Mouse (Mus musculus): ENCODE results near the gene Kif5a.
"Not testable (repeated sequence)": the region's sequence is repeated elsewhere in the genome, so short reads cannot be mapped to it uniquely, and the experiment has no call there.

Gene Kif5a

DNA sequence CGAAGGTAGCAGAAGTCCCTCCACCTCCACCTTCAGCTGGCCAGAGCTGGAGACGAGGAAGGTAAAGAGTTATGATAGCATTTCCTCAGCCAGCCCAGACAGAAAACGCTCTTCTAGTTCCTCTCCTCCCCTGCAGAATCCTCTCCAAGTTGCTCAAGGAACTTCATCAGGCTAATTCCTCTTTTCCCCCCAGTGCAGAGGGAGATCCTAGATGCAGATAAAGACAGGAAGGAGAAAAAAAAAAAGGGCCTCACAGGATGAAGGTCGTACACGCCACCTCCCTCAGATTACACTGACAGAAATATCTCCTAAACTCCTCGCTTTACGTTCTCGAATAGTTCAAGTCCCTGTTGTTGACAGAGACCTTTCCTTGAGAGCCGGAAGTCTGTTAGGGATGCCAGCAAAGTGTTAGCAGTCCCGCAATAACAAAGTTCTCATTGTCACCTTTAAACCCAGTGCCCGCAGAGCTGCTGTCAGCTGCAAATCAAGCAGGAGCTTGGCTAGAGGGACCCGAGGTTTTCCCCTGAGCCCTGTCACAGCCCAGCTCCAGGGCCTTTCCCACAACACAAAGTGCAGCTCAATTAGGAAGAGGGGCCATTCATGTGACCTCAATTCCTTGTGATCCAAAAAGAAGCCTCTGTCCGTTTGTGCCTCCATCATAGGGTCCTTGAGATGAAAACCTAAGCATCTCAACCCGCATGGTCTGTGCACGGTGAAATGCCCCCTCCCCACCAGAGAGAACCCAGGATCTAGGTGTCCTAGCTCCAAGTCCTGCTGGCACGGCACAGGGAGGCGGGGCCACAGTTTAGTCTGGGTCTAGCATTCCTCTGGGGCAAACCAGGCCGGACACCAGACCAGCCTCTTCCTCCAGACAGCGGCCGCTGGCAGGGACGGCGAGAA is 68.5 kb downstream of the Kif5a start:
- peak; percentile 77 for DNase-seq (ENCODE audit: extremely low read depth, insufficient read length, low spot score)

DNA sequence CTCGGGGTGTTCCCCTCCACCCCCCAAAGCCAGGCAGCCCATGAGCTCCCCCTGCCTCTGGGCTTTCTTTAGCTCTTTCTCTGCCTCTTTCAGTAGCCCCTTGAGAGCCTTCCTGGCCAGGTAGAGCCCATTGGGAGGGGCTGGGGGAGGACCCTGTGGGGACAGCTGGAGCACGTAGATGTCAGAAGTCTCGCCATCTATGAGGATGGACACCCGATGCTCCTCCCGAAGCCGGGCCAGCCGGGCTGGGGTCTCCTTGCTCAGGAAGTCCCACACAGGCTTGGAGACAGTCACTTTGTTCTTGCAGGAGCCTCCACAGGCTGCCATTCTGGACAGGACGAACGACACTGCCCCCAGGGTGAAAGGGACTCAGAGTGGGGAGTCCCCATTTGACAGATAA is 70.1 kb downstream of the Kif5a start:
- DNase-seq (ENCODE audit: extremely low read depth, insufficient read length, low spot score) = no peak

DNA sequence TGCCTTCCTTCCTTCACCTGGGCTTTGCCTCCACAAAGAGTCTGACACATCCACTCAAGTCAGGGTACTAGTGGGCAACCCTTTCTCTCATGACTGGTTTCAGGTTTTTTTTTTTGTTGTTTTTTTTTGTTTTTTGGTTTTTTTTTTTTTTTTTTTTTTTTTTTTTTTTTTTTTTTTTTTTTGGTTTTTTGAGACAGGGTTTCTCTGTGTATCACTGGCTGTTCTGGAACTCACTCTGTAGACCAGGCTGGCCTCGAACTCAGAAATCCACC is 71.2 kb downstream of the Kif5a start:
- not testable (repeated sequence) for DNase-seq (ENCODE audit: extremely low read depth, insufficient read length, low spot score)

DNA sequence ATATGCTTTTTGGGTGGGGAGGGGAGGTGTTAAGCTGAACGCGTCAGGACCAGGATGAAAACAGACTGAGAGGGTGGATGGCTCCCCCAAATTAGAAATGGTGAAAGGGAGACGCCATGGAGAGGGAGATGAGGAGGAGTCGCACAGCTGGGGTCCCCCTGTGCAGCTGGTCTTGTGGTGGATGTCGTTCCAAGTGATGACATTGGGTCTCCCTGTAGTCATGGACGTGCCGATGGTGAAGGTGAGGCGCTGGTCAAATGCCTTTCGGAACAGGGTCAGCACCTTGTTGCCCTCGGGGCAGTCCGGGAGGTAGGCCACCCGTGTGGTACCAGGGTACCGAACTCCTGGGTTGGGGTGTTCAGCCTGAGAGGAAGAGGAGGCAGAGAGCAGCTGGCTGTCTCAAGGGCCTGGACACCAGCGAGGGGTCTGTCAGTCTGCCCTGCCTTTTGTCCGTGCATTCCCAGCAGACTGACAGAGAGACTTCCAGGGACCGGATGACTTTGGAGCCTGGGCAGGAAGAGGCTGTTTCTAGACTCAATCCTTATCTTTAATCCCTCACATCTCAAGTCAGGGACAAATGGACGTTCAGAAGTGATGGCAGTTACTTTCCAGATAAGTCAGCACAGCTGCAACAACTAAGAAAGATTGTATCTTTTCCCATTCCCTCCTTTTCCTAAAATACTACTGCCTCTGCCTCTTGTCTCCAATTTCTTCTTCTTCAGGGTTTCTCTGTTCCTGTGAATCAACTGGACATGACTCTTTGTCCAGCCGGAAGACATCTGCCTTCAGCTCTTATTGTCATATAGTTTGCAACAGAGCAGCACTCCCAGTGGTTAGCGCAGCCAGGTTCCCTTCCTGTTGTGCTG is 71.7 kb downstream of the Kif5a start:
- DNase-seq (ENCODE audit: extremely low read depth, insufficient read length, low spot score) = no peak

DNA sequence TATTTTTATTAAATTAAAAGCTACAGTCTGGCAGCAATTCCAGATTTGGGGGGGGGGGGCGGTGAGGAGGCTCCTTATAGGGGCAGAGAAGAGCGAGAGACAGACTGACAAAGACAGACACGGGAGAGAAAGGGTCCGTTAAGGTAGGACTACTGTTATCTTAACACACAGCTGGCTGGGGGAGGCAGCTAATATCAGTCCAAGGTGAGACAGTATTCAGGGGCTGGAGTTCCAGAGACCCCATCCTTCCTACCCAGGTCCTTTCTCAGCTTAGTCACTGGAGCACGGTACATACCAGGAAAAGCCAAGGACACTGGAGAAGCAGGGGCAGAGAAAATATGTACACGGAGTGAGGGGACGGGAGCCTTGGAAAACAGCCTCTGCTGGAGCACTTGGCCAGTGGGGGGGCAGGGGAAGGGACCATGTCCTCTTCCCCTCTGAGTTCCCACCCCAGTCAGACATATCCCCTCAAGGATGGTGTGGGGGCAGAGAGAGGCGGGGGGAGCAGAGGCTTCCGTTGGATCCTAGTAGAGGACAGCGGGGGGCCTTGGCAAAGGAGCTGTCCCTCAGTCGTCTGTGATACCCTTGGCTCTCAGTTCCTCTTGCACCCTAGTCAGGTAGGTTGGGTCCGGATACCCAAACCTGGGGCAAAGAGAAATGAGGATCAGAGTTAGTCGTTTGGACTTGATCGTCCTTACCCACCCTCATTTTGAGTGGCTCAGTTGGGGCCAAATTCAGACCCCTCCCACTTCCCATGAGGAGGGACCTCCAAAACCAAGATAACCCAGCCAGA is 72.6 kb downstream of the Kif5a start:
- DNase-seq (ENCODE audit: extremely low read depth, insufficient read length, low spot score) = no peak

DNA sequence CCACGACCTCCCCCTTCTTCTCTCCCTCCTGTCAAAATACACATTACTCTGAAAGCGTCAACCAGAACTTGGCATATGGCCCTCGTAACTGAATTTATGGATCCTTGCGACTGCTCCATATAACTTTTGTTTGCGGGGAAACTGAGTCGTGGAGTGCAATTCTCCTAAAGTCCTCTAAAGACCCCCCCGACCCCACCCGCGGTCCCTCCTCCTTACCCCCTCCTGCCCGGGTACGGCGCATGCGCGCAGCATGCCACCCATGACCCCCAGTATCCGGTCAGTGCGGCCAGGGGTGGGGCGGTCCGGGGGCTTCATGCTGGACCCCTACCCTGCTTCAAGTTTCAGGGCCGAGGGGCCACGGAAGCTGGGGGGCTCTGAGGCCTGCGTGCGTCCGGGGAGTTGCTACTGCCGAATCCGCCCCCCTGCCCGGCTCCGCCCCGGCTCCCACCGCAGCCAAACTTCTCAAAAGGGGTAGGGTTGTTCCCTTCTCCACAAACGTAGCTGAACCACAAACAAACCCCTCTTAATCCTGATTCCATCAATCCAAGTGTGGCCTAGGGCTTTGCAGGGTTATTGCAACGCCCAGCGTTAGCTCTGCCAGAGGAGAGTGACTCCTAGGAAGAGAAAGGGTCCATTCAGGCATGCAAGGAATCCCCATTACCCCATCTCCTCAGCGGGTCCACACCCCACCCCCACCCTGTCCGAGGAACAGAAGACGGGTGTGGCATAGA is 73.3 kb downstream of the Kif5a start, which contains the start of gene Arhgef25:
TSS of gene Arhgef25 (minus strand) at position 433 of the 731 bp plus-strand sequence.
- DNase-seq (ENCODE audit: extremely low read depth, insufficient read length, low spot score) = no peak

DNA sequence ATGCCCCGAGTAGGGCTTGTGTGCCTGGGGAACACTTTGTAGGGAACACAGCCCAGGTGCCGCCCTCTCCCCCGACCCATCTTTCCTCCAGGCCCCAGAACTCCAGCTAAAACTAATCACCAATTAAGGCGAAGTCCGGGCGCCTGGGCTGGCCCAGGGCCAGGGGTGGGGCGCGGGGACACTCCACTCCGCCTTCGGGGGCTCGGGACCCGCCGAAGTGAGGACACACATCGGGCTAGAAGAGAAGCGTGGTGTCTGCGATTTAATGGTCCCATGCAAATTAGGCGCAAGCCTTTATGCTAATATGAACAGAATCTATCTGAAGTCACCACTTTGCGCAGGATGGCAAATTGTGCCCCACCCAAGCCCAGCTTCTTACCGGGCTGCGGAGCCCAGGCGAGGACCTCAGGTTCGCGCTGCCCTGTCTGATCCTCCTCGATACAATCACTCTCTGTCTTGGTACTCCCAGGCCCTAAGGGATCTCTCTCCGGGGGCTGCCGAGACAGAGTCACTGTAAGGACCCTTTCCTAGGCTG is 74.0 kb downstream of the Kif5a start:
- DNase-seq (ENCODE audit: extremely low read depth, insufficient read length, low spot score) = no peak

DNA sequence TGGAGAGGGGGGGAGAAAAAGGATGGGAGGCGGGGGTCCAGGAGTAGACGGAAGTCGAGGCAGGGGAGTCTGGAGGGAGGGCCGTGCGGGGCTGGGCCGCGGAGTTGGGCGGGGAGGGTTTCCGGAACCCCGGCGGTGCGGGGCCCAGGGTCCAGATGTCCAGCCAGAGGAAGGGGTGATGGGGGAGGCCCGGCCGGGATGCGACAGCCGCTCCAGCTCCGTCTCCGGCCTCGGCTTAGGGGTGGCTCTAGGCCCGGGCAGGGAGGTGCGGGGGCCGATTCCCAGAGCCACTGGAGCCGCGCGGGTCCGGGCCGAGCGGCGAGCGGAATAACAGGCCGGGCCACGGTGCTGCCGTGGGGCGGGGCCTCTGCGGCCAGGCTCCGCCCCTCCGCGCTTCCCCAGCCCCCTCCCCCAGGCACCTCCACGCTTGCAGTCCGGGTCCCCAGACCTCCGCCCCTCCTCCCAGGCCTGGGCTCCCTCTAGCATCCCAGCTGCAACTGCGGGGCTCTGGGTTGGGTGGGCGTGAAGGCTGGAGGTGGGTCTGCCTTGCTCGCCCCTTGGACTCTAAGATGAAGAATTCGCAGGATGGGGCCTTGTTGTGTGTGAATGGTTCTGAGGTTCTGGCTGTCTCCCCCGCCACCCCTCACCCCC is 74.6 kb downstream of the Kif5a start:
- peak; percentile 87 for DNase-seq (ENCODE audit: extremely low read depth, insufficient read length, low spot score)

DNA sequence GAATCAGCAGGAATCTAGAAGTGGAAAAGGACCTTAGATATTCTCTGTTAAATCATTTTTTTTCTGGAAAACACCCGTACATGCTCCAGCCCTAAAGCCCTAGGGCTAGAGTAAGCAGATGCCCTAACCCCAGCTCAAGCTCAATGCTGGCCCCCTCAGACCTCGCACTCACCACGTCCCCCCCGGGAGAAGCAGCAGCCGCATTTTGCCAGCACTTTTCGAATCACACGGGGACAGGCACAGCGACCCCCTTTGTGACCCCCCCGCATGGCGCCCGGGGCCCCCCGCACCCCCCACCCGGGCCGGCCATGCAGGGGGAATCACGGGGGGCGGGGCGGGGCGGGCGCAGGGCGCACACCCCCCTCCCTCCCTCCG is 75.1 kb downstream of the Kif5a start:
- DNase-seq (ENCODE audit: extremely low read depth, insufficient read length, low spot score) = no peak

DNA sequence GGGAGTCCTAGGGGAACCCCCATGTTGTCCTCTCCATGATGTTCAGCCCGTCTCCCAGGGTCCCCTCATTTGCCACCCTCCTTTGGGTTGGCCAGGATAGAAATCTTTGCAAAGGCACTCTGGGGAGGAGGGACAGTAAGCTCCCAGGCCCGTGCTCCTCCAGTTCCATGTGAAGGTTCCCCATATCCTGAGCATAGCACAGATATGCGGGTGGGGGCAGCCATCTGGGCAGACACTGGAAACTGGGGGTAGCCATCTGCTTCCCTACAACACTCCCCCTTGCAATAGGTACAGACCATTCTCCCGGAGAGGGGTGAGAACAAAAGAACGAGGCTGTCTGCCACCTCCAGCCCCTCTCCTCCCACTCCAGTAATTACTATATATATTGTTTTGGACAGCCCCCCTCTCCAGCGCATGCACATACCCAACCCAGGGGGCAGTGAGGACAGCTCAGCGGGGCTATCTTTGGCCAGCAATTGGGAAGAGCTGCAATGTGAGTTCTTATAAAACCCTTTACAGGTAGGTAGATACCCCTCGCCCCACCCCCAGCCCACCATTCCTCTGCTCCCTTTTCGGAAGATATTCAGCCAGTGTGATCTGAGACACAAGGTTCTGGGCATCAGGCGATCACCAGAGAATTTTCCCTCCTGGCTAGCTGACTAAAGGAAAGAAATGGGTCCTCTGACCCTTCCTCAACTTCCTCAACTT is 75.6 kb downstream of the Kif5a start:
- no peak for DNase-seq (ENCODE audit: extremely low read depth, insufficient read length, low spot score)

DNA sequence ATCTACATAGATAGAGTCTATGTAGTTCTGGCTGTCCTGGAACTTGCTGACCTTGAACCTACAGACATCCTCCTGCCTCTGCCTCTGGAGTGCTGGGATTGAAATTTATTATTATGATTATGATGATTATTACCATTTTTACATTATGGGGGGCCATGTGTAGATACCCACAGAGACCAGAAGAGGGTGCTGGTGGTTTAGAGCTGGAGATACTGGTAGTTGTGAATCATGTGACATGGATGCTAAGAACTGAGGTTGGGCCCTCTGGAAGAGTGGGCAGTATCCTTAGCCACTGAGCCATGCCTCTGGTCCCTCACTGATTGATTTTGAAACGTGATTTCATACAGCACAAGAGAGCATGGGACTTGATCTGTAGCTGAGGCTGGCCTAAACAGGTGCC is 76.7 kb downstream of the Kif5a start:
- DNase-seq (ENCODE audit: extremely low read depth, insufficient read length, low spot score) = no peak

DNA sequence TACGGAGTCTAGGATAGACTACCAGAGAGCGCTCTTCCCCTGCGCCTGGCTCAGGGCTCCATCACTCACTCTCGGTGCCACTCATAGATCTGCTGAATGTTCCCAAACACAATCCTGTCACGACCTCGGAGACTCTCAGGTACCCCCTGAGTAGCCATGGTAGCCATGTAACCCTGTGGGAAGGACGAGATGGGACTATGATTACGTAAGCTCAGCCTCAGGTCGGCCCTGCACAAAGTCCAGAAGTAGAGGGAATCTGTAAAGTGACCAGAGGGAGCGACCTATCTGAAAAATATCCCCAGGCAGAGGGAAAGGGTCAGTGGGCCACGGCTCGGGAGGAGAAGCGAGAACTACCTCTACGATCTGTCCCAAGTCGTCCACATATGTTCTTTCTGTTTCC is 77.6 kb downstream of the Kif5a start:
- DNase-seq (ENCODE audit: extremely low read depth, insufficient read length, low spot score) = no peak

DNA sequence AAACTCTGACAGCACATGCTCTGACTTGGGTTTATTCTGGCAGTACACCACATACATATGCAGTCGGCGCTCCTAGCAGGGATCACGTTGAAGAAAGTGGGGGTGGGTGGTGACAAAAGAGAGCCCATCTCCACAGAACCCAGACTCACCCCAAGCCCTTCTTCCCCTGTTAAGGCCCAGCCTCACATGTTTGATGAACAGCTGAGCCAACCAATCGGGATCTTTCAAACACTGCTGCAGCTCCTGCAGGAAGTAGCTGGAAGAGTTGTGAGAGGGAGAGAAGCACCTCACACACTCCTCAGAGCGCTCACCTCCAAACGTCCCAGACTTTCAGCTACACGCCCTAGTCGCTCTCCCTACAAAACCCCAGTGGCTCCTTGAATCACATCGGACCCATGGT is 78.0 kb downstream of the Kif5a start:
- DNase-seq (ENCODE audit: extremely low read depth, insufficient read length, low spot score) = no peak

DNA sequence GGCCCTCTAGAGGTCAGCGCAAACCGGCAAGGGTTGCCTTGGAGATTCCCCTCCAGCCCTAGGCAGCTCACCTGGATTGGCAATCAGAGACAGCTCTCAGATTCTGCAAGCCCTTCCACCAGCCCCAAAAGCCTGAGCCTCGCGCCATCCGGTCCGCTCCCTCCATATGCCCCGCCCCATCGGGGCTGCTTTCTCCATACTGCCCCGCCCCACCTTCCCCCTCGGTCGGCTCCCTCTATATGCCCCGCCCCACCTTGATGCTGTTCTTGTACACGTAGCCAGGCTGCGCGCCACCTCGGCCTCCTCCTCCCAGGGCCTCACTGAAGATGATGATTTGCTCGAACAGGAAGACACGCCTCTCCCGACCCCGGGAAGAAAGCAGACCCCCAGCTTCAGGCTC is 79.4 kb downstream of the Kif5a start:
- DNase-seq (ENCODE audit: extremely low read depth, insufficient read length, low spot score) = no peak

DNA sequence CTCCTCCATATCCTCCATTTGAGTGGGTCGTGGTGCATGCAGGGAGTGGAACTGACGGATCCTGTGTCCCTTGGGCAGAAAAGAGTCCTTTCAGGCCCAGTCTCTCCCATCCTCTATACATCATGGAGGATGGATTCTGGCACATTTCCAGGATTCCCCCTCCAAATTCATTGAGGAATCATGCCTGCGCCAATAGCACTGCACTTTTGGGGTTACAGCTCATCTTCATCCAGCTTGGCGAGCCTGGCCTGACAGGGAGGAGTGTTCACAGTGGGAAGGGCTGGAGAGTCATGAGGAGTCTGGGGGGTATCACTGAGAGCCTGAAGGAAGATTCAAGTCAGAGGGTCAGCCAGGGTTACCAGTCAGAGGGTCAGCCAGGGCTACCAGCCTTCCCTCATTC is 80.5 kb downstream of the Kif5a start:
- no peak for DNase-seq (ENCODE audit: extremely low read depth, insufficient read length, low spot score)

DNA sequence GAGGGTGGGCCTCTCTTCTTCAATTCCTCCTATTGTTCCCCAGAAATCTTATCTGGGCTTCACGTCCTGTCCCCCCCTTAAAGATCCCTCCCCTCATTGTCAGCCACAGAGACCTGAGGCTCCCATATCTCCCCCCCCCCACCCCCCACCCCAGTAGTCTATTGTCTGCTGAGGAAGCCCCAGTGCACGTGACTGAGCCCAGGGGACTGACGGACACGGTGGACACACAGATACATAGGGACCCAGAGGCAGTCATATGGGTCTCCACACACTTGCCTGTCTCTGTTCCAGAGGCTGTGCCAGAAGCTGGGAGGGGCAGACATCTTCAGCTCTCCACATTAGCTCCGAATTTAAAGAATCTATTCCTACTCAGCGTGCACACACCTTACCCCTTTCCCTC is 81.6 kb downstream of the Kif5a start:
- DNase-seq (ENCODE audit: extremely low read depth, insufficient read length, low spot score) = no peak

DNA sequence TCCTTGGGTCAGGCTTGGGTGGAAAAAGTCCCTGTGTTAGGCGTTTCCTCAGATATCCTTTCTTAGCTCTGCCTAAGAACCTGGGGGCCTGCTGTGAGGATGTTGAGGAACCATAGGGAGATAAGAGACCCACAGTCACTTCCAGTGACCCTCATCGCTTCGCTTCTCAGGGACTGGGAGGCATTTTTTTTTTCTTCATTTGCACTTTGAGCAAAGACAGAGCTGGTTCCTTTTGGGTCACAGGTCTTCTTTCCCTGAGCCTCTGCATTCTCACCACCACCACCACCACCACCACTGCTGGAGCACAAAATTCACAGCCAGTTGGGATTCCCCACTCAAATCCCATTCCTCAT is 82.5 kb downstream of the Kif5a start:
- no peak for DNase-seq (ENCODE audit: extremely low read depth, insufficient read length, low spot score)

DNA sequence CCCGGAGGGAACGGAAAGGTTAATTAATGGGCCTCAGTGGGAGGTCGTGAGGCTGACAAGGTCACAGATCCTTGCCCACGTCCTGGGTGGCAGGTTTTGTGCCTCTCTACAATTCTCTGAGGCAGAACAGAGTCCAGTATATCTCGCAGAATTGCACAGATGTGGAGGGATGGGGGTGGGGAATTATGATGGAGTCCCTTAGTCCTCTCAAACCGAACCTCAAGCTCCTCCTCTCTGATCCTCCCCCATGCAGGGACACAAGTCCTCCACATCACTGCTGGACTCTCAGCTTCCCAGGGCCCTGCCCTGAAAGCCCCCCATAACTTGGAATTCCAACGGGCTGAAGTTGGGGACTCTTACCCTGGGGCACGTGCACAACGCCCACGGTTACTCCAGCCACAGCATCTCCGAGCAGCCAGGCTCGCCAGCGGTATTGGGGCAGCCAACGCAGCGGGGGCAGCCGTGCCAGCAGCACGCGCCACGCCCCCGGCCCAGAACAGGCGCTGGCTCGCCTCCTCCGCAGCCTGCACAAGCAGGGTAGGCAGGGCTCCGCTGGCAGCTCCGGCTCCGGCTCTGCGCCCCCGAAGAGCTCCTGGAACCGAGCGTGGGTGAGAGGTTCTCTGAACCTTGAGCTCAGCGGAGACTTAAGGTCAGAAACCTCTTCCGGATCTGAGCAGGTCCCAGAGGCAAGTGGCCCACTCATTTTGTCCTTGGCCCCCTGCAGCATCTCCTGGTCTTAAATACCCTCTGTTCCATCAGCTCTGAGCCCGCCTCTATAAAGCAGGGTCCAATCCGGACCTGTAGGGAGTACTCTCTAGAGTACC is 83.1 kb downstream of the Kif5a start, which contains the start of gene Slc26a10:
TSS of gene Slc26a10 (minus strand) at position 775 of the 824 bp plus-strand sequence.
- no peak for DNase-seq (ENCODE audit: extremely low read depth, insufficient read length, low spot score)

Measured in 3134 (cell line).